Mouse (Mus musculus): ENCODE measurements around the gene Rpe.

- TF ChIP-seq CTCF (IDR thresholded peaks at IDR 0.05; ENCODE audit: low read depth): no peak
- TF ChIP-seq EP300 (IDR thresholded peaks at IDR 0.05; ENCODE audit: low read depth): no peak
These were observed 927 bp downstream of the Rpe start for GRCm38 (mm10) chr1:66701576-66701940.

Measured in liver, postnatal 0 days (tissue).